Mouse (Mus musculus): ENCODE measurements around the gene 2900026A02Rik. TPM values are rescaled to one million over a fixed set of nuclear protein-coding genes. Genes with fewer than 3 reads are reported as not detected.

2900026A02Rik gene
- polyA plus RNA-seq, 1 experiment from 2014 or later, result 6.9 TPM

DNA sequence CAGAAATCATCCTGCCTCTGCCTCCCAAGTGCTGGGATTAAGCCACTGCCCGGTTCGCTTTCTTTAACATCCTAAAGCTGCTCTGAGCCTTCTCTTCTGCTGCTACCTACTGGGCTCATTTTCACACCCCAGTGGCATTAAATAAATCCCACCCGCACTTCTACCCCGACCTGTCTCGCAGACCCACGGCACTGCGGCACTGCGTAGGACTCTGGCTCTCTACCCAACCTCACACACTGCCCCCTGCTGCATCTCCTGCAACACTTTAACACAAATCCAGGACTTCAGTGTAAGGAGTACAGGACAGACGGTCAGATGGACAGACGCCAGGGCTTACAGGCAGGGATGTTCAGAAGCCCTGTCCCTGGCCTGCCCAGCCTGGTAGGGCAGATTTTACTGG, 45.1 kb downstream of the 2900026A02Rik start:
- Histone ChIP-seq H3K9me3 (ENCODE audit: control insufficient read depth, low read length) (no peaks in the 10 kb centered on the region), H3K4me3 (ENCODE audit: low read depth, low read length) (no peak overlapping the region)
- WGBS, result 86% methylated on average over 10 of the region's 10 CpGs

DNA sequence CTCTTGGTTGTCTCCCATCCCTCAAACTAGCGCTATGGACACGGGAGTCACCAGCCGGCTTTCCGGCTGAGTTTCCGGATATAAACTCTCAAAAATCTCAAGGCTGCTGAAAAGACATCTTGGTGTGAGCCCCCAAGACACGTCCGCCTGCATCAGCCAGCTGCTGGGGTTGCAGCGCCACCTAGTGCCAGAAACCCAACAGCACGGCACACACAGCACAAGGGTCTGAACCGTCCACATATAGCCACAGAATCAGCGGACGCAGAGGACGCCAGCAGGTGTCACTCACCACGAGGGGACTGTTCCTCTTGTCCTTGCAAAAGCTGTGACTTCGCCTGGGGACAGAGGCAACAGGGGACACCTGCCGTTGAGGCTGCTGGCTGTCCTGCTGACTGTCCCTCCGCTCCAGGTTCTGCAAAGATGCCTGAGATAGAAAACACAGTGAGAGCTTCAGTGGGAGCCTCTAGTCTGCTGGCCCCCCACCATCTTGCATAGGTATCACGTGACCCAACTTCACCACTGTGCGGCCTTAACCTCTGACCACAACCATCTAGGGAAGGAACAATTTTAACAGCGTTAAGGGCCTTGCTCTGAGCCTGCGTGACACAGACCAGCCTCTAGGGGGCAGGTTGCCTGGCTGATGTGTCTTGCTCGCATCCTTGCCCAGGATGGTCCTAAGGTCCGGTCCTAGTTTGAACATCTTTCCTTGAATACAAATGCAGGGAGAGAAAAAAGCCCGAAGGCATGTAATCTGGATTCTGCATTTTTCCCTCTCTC, 45.9 kb downstream of the 2900026A02Rik start:
- 49% methylated on average over 24 of the region's 24 CpGs for WGBS
- H3K4me2 ChIP-seq (ENCODE audit: low read length), result no peak overlapping the region
- H3K9me3 ChIP-seq (ENCODE audit: control insufficient read depth, low read length), result no peaks in the 10 kb centered on the region
- H3K4me1 ChIP-seq (replicated peaks; ENCODE audit: control insufficient read depth, insufficient read depth, low read length), result 0 out of 2 replicates have a peak, but pooled peaks cover 7% of the 10 kb centered on the region
- H3K27me3 ChIP-seq (replicated peaks; ENCODE audit: control insufficient read depth, insufficient read depth, low read length), result no peaks in the 10 kb centered on the region
- no peak overlapping the region for H3K4me3 ChIP-seq (ENCODE audit: low read depth, low read length)
- H3K36me3 ChIP-seq (ENCODE audit: control insufficient read depth, insufficient read depth, low read length), result no peaks in the 10 kb centered on the region
- ATAC-seq (replicated peaks; ENCODE audit: low FRiP score, low TSS enrichment, low read depth), result no peak
- H3K9ac ChIP-seq (ENCODE audit: low read length), result no peak overlapping the region
- no peak for DNase-seq (ENCODE audit: low spot score)
- H3K27ac ChIP-seq (ENCODE audit: low read depth), result no peak overlapping the region

More for the DNA sequence above, 45.1 kb downstream of the 2900026A02Rik start:
- H3K4me1 ChIP-seq (replicated peaks; ENCODE audit: control insufficient read depth, insufficient read depth, low read length), result 0 out of 2 replicates have a peak, but pooled peaks cover 12% of the 10 kb centered on the region
- H3K4me2 ChIP-seq (ENCODE audit: low read length), result no peak overlapping the region
- no peak overlapping the region for H3K27ac ChIP-seq (ENCODE audit: low read depth)
- no peaks in the 10 kb centered on the region for H3K36me3 ChIP-seq (ENCODE audit: control insufficient read depth, insufficient read depth, low read length)
- ATAC-seq (replicated peaks; ENCODE audit: low FRiP score, low TSS enrichment, low read depth) (no peak), DNase-seq (ENCODE audit: low spot score) (no peak)
- H3K9ac ChIP-seq (ENCODE audit: low read length), result no peak overlapping the region
- H3K27me3 ChIP-seq (replicated peaks; ENCODE audit: control insufficient read depth, insufficient read depth, low read length), result no peaks in the 10 kb centered on the region

DNA sequence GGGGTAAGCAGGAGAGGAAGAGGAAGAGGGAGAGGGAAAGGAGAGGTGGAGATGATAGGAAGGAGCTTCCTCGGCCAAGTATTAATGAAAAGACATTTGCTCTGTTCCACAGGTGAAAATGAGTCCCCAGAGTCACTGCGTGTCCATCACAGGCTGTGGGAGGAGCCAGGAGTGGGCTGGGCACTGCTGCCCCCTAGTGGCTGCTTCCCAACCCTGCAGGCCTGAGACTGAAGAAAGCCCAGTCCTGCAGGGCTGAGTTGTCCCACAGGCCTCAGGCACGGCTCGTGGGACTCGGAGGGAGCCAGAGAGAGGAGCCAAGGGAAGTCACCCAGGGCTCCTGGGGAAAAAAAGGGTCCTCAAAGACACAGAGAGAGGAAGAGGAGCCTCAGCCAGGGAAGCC, 47.7 kb downstream of the 2900026A02Rik start:
- 0 out of 2 replicates have a peak, but pooled peaks cover 4% of the 10 kb centered on the region for H3K4me1 ChIP-seq (replicated peaks; ENCODE audit: control insufficient read depth, insufficient read depth, low read length)
- H3K9me3 ChIP-seq (ENCODE audit: control insufficient read depth, low read length), result no peaks in the 10 kb centered on the region
- DNase-seq (ENCODE audit: low spot score) (peak; percentile 89), ATAC-seq (replicated peaks; ENCODE audit: low FRiP score, low TSS enrichment, low read depth) (no peak; the same call in 1 of the 2 replicates)
- H3K4me2 ChIP-seq (ENCODE audit: low read length), result no peak overlapping the region
- H3K27me3 ChIP-seq (replicated peaks; ENCODE audit: control insufficient read depth, insufficient read depth, low read length), result no peaks in the 10 kb centered on the region
- H3K4me3 ChIP-seq (ENCODE audit: low read depth, low read length), result no peak overlapping the region
- H3K9ac ChIP-seq (ENCODE audit: low read length), result no peak overlapping the region
- H3K36me3 ChIP-seq (ENCODE audit: control insufficient read depth, insufficient read depth, low read length), result no peaks in the 10 kb centered on the region
- no peak overlapping the region for H3K27ac ChIP-seq (ENCODE audit: low read depth)
- 21% methylated on average over 5 of the region's 5 CpGs for WGBS

DNA sequence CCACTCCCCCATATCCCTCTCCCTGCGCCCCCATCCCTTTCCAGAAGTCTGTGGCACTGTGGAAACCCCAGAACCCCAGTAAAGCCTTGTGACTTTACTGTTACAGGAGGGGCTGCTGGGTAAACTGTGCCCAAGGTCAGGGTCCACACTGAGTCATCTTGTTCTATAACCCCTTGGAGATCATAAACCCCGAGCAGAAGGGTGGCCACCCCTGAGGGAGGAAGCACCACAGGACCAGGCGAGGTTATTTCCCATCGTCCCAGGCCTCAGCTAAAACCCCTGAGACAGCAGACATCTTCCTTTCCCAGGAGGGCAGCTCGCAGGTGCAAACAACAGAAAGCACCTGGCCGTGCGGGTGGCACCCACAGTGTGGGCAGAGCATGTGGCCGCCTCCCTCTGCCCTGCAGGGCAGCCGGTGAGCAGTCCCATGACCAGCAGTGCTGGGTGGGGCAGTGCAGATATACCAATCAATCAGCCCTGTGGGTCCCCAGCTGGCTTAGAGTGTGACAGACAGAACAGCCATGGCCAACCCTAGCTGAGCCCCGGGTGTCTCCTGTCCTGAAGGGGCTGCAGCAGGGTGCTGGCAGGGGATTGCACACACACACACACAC, 49.0 kb downstream of the 2900026A02Rik start:
- DNase-seq (ENCODE audit: low spot score), result no peak
- H3K27me3 ChIP-seq (replicated peaks; ENCODE audit: control insufficient read depth, insufficient read depth, low read length), result no peaks in the 10 kb centered on the region
- ATAC-seq (replicated peaks; ENCODE audit: low FRiP score, low TSS enrichment, low read depth), result peak; percentile 72
- H3K27ac ChIP-seq (ENCODE audit: low read depth), result peak overlapping the region; percentile 51; the same call in 1 of the 2 replicates
- no peak overlapping the region for H3K9ac ChIP-seq (ENCODE audit: low read length)
- no peaks in the 10 kb centered on the region for H3K9me3 ChIP-seq (ENCODE audit: control insufficient read depth, low read length)
- H3K36me3 ChIP-seq (ENCODE audit: control insufficient read depth, insufficient read depth, low read length), result no peaks in the 10 kb centered on the region
- H3K4me1 ChIP-seq (replicated peaks; ENCODE audit: control insufficient read depth, insufficient read depth, low read length), result 0 out of 2 replicates have a peak, but pooled peaks cover 4% of the 10 kb centered on the region
- H3K4me2 ChIP-seq (ENCODE audit: low read length), result no peak overlapping the region
- H3K4me3 ChIP-seq (ENCODE audit: low read depth, low read length), result no peak overlapping the region
- WGBS, result 67% methylated on average over 10 of the region's 10 CpGs

DNA sequence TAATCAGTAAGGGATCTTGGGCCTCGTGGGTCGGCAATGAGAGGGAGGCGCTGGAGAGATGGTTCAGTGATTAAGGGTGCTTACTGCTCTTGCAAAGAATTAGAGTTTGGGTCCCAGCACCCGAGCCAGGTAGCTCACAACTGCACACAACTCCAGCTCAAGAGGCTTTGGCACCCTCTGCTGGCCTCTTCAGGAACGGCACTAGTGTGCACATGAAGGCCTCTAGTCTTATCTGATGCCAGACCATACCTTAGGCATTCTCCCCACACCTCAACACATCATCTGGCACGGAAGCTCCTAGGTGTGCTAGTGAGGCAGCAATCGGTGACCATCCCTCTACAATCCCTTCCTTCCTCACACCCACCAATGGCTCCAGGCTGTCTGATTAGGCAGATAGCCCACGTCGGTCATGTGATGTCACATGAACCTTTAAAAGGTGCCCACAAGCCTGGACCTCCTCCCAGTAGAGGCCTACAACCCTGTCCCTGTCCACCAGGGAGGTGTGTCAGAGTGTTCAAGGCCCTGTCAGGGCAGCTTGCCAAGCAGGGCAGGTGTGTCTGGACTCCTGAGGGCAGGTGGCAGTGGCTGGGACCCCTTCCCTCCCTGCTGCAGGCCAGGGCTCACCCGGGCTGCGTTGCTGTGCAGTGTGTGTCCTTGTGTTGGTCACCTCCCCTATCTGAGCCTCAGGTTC, 50.8 kb downstream of the 2900026A02Rik start:
- Histone ChIP-seq H3K27me3 (replicated peaks; ENCODE audit: control insufficient read depth, insufficient read depth, low read length) (no peaks in the 10 kb centered on the region), H3K36me3 (ENCODE audit: control insufficient read depth, insufficient read depth, low read length) (no peaks in the 10 kb centered on the region), H3K4me1 (replicated peaks; ENCODE audit: control insufficient read depth, insufficient read depth, low read length) (0 out of 2 replicates have a peak, but pooled peaks cover 4% of the 10 kb centered on the region), H3K9ac (ENCODE audit: low read length) (no peak overlapping the region), H3K4me3 (ENCODE audit: low read depth, low read length) (no peak overlapping the region), H3K9me3 (ENCODE audit: control insufficient read depth, low read length) (no peaks in the 10 kb centered on the region), H3K27ac (ENCODE audit: low read depth) (no peak overlapping the region), H3K4me2 (ENCODE audit: low read length) (no peak overlapping the region)
- DNase-seq (ENCODE audit: low spot score), result no peak
- ATAC-seq (replicated peaks; ENCODE audit: low FRiP score, low TSS enrichment, low read depth), result no peak
- 89% methylated on average over 11 of the region's 11 CpGs for WGBS

DNA sequence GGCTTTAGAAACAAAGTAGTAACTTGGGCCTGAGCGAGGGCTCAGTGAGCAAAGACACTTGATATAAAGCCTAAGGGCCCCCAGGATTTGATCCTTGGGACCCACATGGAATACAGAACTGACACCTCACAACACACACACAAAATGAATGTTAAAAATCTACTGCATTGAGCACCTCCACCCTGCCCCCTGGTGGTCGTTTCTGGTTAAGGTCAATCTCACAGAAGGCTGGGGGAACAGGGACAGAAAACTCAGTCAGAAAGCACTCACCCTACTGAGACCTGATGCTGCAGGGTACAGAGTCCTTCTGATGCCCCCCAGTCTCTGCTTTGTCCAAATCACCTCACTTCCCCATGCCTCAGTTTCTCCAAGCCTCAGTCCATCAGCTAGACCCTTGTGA, 53.3 kb downstream of the 2900026A02Rik start:
- no peak overlapping the region for H3K4me2 ChIP-seq (ENCODE audit: low read length)
- 44% methylated on average over 2 of the region's 2 CpGs for WGBS
- peak; percentile 79 for DNase-seq (ENCODE audit: low spot score)

DNA sequence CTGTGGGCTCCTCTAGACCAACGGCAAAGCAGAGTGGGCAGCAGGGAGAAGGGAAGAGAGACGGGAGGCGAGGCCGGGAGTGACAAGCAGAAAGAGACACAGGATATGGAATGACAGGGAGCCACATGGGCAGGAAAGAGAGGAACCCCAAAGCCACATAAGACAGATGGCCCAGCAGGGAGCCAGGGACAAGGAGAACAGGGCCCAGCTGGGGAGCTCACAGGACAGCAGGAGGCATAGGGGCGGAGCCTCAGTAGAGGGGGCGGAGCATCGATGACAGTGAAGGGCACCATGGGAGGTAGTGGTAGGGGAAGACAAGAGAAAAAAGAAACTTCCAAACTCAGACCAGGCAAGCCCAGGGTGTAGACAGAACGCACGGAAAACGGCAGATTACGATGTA, 55.6 kb downstream of the 2900026A02Rik start:
- H3K27me3 ChIP-seq (replicated peaks; ENCODE audit: control insufficient read depth, insufficient read depth, low read length), result no peaks in the 10 kb centered on the region
- no peak overlapping the region for H3K4me3 ChIP-seq (ENCODE audit: low read depth, low read length)
- no peak overlapping the region for H3K27ac ChIP-seq (ENCODE audit: low read depth)
- WGBS, result 42% methylated on average over 11 of the region's 11 CpGs
- no peaks in the 10 kb centered on the region for H3K36me3 ChIP-seq (ENCODE audit: control insufficient read depth, insufficient read depth, low read length)
- H3K4me2 ChIP-seq (ENCODE audit: low read length), result no peak overlapping the region
- DNase-seq (ENCODE audit: low spot score), result no peak
- no peak for ATAC-seq (replicated peaks; ENCODE audit: low FRiP score, low TSS enrichment, low read depth)
- no peaks in the 10 kb centered on the region for H3K9me3 ChIP-seq (ENCODE audit: control insufficient read depth, low read length)
- H3K4me1 ChIP-seq (replicated peaks; ENCODE audit: control insufficient read depth, insufficient read depth, low read length), result peaks cover 21% of the 10 kb centered on the region; the same call in 1 of the 2 replicates
- no peak overlapping the region for H3K9ac ChIP-seq (ENCODE audit: low read length)

More for the DNA sequence above, 53.3 kb downstream of the 2900026A02Rik start:
- Histone ChIP-seq H3K9me3 (ENCODE audit: control insufficient read depth, low read length) (no peaks in the 10 kb centered on the region), H3K36me3 (ENCODE audit: control insufficient read depth, insufficient read depth, low read length) (no peaks in the 10 kb centered on the region), H3K4me1 (replicated peaks; ENCODE audit: control insufficient read depth, insufficient read depth, low read length) (peaks cover 16% of the 10 kb centered on the region; the same call in 1 of the 2 replicates), H3K9ac (ENCODE audit: low read length) (no peak overlapping the region), H3K27me3 (replicated peaks; ENCODE audit: control insufficient read depth, insufficient read depth, low read length) (no peaks in the 10 kb centered on the region), H3K27ac (ENCODE audit: low read depth) (no peak overlapping the region), H3K4me3 (ENCODE audit: low read depth, low read length) (no peak overlapping the region)
- no peak for ATAC-seq (replicated peaks; ENCODE audit: low FRiP score, low TSS enrichment, low read depth)

DNA sequence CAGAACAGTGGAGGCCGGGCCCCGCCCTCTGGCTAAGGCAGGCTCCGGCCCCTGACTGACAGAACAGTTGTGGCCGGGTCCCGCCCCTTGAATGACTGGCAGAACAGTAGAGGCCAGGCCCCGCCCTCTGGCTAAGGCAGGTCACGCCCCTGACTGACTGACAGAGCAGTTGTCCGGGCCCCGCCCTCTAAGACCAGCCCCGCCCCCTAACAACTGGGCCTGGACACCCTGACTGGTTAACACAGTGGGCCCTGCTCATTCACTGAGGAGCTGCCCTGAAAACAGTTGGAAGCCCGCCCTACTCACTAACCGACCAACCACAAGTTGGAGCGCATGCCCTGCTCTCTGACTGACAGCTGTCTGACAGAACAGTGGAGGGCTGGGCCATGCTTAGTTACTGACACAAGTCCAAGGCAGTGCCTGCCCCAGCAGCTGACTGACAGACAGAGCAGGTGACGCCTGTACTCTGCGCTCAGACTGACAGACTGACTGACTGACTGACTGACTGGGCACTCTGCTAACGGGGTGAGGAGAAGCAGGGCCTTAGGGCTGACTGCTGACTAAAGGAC, 56.1 kb downstream of the 2900026A02Rik start:
- H3K27me3 ChIP-seq (replicated peaks; ENCODE audit: control insufficient read depth, insufficient read depth, low read length), result no peaks in the 10 kb centered on the region
- no peak overlapping the region for H3K4me2 ChIP-seq (ENCODE audit: low read length)
- H3K36me3 ChIP-seq (ENCODE audit: control insufficient read depth, insufficient read depth, low read length), result no peaks in the 10 kb centered on the region
- H3K9me3 ChIP-seq (ENCODE audit: control insufficient read depth, low read length), result no peaks in the 10 kb centered on the region
- H3K4me1 ChIP-seq (replicated peaks; ENCODE audit: control insufficient read depth, insufficient read depth, low read length), result peaks cover 21% of the 10 kb centered on the region; the same call in 1 of the 2 replicates
- ATAC-seq (replicated peaks; ENCODE audit: low FRiP score, low TSS enrichment, low read depth) (peak; percentile 82), DNase-seq (ENCODE audit: low spot score) (peak; percentile 86)
- WGBS, result 18% methylated on average over 16 of the region's 16 CpGs
- H3K27ac ChIP-seq (ENCODE audit: low read depth), result no peak overlapping the region
- no peak overlapping the region for H3K4me3 ChIP-seq (ENCODE audit: low read depth, low read length)
- H3K9ac ChIP-seq (ENCODE audit: low read length), result no peak overlapping the region

Data from intestine, embryonic 14.5 days (tissue).